Mouse (Mus musculus) megakaryocyte, embryonic 14.5 days (primary cell): ENCODE data around the gene Yipf3. TPM values are rescaled to one million over a fixed set of nuclear protein-coding genes. Genes with fewer than 3 reads are reported as not detected.
A peak's percentile ranks its signal among the peaks of the same experiment; 100 is the strongest.

Experiments used
- H3K27me3 ChIP-seq: replicated peaks from 2 replicates; pipeline ENCODE3; 2012; ENCODE audit warnings: inconsistent platforms
- H3K36me3 ChIP-seq: replicated peaks from 2 replicates; pipeline ENCODE3; 2012; ENCODE audit warnings: low read length, inconsistent platforms, mixed read lengths
- H3K4me1 ChIP-seq: 2 replicates; pipeline ENCODE4 v1.6.1; 2012; ENCODE audit warnings: inconsistent platforms
- H3K4me3 ChIP-seq: replicated peaks from 2 replicates; pipeline ENCODE3; 2012; ENCODE audit warnings: moderate library complexity, mild to moderate bottlenecking, inconsistent platforms
- H3K9me3 ChIP-seq: 2 replicates; pipeline ENCODE4 v1.6.1; 2012; ENCODE audit warnings: inconsistent platforms
- FLI1 ChIP-seq: IDR thresholded peaks from 2 replicates; pipeline ENCODE4 v1.6.1; 2012; ENCODE audit warnings: low read length, inconsistent platforms, mixed read lengths
- GATA1 ChIP-seq: IDR thresholded peaks from 3 replicates; pipeline ENCODE4 v1.6.1; 2012; ENCODE audit warnings: mixed read lengths, low read length, inconsistent platforms, borderline replicate concordance
- polyA plus RNA-seq: library from polyadenylated mRNA; stranded (reverse); fragments of >175 nt; gene quantifications from 2 replicates; pipeline ENCODE4 v1.2.3, GENCODE M21; 2012; ENCODE audit warnings: low replicate concordance; ENCODE audit not compliant: insufficient read depth

Gene Yipf3
- polyA plus RNA-seq, 1 experiment = 213 TPM

DNA sequence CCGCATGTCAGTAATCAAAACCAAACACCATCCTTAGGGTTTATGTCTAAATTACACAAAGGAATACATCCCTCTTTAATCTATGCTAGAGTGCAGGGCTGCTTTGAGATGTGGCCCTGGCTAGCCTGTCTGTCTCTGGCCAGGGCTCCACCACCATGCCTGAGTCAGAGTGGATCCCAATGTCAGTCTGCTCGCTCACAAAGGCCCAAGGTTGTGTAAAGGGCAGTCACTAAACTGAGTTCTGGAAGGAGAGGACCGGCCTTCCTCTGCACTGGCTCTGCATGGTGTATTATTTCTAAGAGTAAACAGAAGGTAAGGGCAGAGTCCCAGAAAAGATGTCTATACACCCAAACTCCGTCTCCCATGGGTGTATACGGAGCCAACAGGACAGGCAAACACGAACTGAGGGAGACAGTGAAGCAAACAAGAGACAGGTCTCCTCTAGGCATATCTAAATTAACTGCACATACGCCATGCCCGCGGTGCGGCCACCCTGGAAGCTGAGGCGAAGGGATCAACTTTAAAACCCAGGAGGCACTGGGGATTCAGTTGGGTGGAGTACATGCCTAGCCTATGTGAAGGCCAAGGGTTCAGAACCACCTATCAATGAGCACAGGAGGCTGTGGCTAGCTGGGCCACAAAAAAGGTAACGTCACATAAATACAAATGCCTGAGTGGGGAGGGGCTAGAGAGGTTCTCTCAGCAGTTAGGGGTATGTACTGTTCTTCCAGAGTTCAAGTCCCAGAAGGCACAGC lies 30.3 kb downstream of the Yipf3 start:
- Histone ChIP-seq H3K4me3 (no peak overlapping the region), H3K4me1 (peaks cover 54% of the 10 kb centered on the region), H3K9me3 (no peaks in the 10 kb centered on the region), H3K36me3 (peaks cover 72% of the 10 kb centered on the region), H3K27me3 (no peaks in the 10 kb centered on the region)
- TF ChIP-seq FLI1 = no peak
- TF ChIP-seq GATA1 = no peak

DNA sequence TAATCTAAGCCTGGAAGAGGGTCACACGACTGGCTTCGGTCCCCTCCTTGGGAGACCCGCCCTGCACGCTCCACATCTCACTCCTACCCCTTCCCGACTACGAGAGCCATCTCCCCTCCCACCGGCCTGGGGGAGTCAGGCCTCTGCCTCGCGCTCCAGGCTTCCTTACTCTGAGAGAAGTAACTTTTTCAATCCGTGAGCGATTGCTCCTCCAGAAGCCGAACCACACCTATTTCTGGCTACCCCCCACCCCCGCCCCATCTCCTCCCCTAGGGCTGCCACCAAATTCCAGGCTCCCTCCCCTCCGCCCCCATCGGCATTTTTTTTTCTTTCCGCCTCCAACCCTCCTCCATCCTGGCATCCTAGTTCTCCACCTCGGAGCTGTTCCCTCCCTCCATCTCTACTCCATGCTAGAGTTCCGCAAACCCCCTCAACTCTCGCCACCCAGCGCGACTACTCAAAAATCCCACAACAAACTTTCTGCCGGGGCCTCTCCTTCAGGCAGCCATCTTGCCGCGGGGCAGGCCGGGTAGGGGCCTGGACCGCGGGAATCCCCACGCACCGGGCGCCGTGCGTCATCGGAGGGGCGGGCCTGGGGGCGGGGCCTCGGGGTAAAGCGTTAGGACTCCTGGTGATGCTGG lies 34.7 kb downstream of the Yipf3 start, which contains the start of gene Tjap1:
Tjap1 (minus strand) TSS at position 544 of the 641 bp plus-strand sequence.
- Histone ChIP-seq H3K27me3 (peaks cover 10% of the 10 kb centered on the region), H3K4me1 (peaks cover 39% of the 10 kb centered on the region), H3K9me3 (no peaks in the 10 kb centered on the region), H3K4me3 (peak within 1 kb of the TSS; percentile 96), H3K36me3 (peaks cover 38% of the 10 kb centered on the region)
- TF ChIP-seq FLI1 = no peak
- TF ChIP-seq GATA1 = no peak

DNA sequence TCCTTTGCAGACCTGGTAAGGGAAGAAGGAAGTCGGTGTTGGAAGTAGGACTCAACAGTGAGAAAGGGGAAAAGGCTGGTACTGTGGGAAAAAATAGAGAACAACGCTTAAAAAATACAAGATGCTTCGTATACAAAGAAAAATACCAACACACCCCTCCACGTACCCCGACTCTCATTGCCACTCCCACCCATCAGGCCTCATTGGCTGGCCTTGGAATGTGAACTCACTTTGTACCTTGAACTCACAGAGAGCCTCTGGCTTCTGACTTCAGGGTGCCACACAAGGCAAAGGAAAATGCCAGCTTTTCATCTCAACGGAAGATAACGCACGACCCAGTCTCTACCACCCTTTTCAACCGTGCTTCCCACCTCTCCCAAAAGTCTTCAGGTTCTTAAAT lies 35.3 kb downstream of the Yipf3 start:
- H3K4me3 ChIP-seq = peak overlapping the region; percentile 96
- no peak for TF ChIP-seq GATA1
- no peak for TF ChIP-seq FLI1
- H3K36me3 ChIP-seq = peaks cover 32% of the 10 kb centered on the region
- H3K9me3 ChIP-seq = no peaks in the 10 kb centered on the region
- peaks cover 10% of the 10 kb centered on the region for H3K27me3 ChIP-seq
- peaks cover 40% of the 10 kb centered on the region for H3K4me1 ChIP-seq

DNA sequence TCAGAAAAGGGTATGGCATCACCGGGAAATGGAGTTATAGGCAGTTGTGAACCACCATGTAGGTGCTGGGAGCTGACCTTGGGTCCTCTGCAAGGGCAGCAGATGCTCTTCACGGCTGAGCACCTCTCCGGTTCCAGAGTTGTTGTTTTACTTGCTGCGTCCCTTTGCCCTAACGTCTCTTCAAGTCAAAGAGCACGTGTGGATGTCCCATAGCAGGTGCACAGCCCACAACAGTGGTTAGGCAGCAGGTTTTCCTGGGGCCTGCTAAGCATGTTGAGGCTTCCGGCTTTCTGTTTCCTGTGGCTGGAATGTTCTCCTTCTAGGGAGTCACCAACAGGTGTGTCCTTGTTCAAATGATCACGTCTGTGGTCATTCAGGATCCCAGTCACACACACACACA lies 36.0 kb downstream of the Yipf3 start:
- Histone ChIP-seq H3K36me3 (peaks cover 25% of the 10 kb centered on the region), H3K4me3 (no peak overlapping the region), H3K4me1 (peaks cover 33% of the 10 kb centered on the region), H3K9me3 (no peaks in the 10 kb centered on the region), H3K27me3 (peaks cover 10% of the 10 kb centered on the region)
- TF ChIP-seq GATA1 (no peak), FLI1 (no peak)

DNA sequence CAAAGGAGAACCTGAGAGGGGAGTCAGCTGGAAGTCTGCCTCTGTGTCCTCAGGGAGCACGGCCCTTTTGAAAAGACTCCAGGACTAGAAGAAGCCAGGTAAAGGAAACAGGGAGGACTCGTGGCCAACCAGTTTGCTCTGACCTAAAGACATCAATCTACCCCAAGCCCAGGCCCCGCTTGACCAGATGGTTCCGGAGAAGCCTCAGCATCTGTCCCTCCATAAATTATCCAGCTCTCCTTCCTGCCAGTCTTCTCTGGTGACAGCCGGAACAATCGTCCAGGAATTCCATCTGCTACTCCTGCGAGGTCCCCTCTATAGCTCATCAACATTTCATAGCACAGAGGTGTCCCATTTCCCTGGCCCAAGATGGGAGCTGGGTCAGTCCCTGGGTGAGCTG lies 36.8 kb downstream of the Yipf3 start:
- peaks cover 13% of the 10 kb centered on the region for H3K27me3 ChIP-seq
- no peak overlapping the region for H3K4me3 ChIP-seq
- peaks cover under 1% of the 10 kb centered on the region; the same call in 1 of the 2 replicates for H3K9me3 ChIP-seq
- H3K36me3 ChIP-seq = peaks cover 18% of the 10 kb centered on the region
- TF ChIP-seq FLI1 (no peak), GATA1 (no peak)
- H3K4me1 ChIP-seq = peaks cover 29% of the 10 kb centered on the region

DNA sequence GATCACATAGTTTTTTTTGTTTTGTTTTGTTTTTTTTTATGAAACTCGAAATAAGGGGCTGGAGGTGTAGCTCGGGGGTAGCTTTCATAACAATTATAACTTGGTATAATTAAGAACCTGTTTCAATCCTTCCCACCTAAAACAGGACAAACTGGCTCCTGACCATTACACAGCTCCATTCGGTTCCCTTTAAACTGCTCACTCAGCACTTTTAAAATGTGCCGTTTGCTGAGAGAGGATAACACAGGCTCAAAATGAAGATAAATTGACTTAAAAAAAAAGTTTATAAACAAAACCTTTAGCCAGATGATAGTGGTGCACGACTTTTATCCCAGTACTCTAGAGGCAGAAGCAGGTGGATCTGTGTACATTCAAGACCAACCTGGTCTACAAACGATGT lies 37.5 kb downstream of the Yipf3 start:
- H3K9me3 ChIP-seq = peaks cover 5% of the 10 kb centered on the region; the same call in 1 of the 2 replicates
- H3K4me1 ChIP-seq = peaks cover 29% of the 10 kb centered on the region
- no peak overlapping the region for H3K4me3 ChIP-seq
- TF ChIP-seq GATA1 (no peak), FLI1 (no peak)
- peaks cover 19% of the 10 kb centered on the region for H3K27me3 ChIP-seq
- peaks cover 10% of the 10 kb centered on the region for H3K36me3 ChIP-seq

DNA sequence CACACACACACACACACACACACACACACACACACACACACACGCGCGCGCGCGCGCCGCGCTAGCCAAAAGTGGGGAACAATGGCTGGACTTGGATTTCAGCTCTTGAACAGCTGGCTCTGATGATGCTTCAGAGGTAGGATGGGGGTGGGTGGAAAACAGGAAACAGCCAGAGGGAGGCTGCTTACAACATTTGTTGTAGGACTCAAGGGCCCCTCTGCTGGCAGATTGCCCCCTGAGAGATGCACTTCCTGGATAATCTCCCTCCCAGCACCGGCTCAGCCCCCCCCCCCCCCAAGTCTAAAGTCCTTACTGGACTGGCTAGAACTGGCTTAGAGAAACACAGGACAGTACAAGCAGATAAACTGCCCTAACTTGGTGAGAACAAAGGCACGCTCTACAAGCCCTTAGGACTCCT lies 39.8 kb downstream of the Yipf3 start:
- TF ChIP-seq GATA1 (no peak), FLI1 (no peak)
- H3K9me3 ChIP-seq = peaks cover 5% of the 10 kb centered on the region; the same call in 1 of the 2 replicates
- H3K27me3 ChIP-seq = peaks cover 35% of the 10 kb centered on the region
- peaks cover 16% of the 10 kb centered on the region for H3K4me1 ChIP-seq
- no peak overlapping the region for H3K4me3 ChIP-seq
- no peaks in the 10 kb centered on the region for H3K36me3 ChIP-seq

DNA sequence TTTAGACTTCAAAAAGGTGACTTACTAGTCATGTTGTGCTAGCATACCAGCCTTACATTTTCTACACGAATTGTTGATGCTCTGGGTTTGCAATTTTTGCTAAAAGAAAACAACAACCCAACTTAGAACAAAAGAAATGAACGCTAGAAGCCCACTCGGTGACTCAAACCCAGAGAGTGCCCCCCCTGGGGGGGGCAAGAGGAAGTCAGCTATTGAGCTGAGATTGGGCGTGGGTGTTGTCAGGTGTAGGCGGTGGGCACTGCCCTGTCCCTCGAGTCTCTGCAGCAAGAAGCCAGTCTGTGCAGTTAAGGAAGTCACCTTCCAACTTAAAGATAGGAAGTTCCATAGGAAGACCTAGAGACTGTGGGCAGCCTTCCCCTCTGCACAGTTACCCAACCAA lies 48.7 kb downstream of the Yipf3 start:
- Histone ChIP-seq H3K4me1 (peaks cover 28% of the 10 kb centered on the region), H3K36me3 (no peaks in the 10 kb centered on the region), H3K27me3 (peaks cover 80% of the 10 kb centered on the region), H3K9me3 (no peaks in the 10 kb centered on the region), H3K4me3 (no peak overlapping the region)
- no peak for TF ChIP-seq GATA1
- TF ChIP-seq FLI1 = no peak

DNA sequence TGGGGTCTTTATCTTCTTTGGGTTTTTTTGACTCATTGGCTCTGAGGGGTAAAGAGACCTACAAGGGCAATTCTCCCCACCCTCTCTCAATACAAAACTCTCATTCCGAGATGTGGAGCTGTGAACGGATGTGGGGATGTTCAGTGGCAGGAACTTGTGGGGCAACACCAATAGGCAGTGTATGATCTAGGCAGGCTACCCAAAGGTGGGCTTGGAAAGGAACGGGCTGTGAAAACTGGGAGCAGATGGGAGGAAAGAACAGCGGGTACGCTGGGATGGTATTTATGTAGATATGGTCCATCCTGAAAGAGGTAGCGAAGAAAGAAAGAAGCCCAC lies 49.1 kb downstream of the Yipf3 start:
- no peaks in the 10 kb centered on the region for H3K36me3 ChIP-seq
- H3K4me3 ChIP-seq = peak overlapping the region; percentile 91
- H3K27me3 ChIP-seq = peaks cover 82% of the 10 kb centered on the region
- no peaks in the 10 kb centered on the region for H3K9me3 ChIP-seq
- peaks cover 32% of the 10 kb centered on the region for H3K4me1 ChIP-seq
- TF ChIP-seq FLI1 = no peak
- TF ChIP-seq GATA1 = no peak
